Mouse (Mus musculus): Measurements from ENCODE around the gene Eprs.

- TF ChIP-seq POLR2A (IDR thresholded peaks at IDR 0.05; ENCODE audit: borderline replicate concordance, insufficient read depth, low read length), result no peak
- no peak for TF ChIP-seq CTCF (IDR thresholded peaks at IDR 0.05; ENCODE audit: borderline replicate concordance, insufficient read depth, low read depth, low read length)
Observed at GRCm38 (mm10) chr1:185315846-185316568, 46.8 kb upstream of the Eprs start.

Data from cerebellum, adult 2 months (tissue).